Mouse (Mus musculus): ENCODE data around the gene Tmem131.
A peak's percentile ranks its signal among the peaks of the same experiment; 100 is the strongest.

Gene Tmem131

GRCm38 (mm10) chr1:36938801-36939286 is 4.6 kb downstream of the Tmem131 start:
- DNase-seq (ENCODE audit: low read depth, low spot score), result no peak

DNA sequence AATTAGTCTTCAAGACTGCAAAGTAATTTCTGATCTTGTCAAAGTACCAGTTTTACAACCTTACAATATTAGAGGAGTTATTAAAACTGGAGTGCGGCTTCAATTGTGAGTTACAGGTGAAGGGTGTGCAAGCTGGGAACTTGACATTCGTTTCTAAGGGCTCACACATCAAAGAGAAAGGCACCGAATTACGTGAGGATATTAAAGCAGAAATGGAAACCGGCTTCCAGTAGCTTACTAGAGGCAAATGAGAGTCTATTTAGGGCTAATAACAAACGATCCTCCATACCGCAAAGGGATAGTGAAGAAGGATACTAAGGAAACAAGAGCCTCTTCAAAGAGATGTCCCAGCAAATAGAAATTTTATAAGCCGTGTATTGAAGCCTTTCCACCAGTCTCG is 5.1 kb downstream of the Tmem131 start:
- DNase-seq (ENCODE audit: low read depth, low spot score), result peak; percentile 40

DNA sequence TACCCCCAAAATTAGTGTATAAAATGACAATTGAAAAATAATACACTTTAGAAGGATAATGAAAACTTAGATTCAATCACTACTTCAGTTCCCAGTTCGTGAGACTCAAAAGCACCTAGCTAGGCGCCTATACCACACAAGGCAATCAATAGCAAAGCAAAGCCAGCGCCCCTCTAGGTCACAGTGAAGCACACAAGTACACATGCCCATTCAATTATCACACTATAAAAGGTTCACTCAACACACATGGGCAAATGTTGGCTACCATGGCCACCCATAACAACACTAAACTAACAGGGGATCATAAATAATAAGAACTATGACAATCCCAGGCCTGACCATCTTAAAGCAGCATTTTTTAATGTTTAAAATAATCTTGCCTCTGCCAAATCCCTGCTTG is 5.8 kb downstream of the Tmem131 start:
- peak; percentile 71 for DNase-seq (ENCODE audit: low read depth, low spot score)

DNA sequence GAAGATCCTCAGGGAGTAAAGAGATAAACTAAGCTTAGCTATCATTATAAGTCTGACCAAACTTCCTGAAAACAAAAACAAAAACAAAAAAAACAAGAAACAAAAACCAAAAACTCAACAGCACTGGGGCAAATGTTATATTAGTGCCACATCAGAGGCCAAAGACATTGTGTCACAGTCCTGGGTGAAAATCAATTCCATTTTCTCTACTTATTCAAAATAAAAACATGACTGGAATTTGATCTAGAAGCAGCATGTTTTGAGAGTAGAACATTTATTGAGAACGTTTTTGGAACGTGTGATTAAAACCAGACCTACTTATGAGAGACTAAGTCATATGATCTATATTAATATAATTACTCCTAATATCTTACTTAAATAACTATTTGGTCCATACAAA is 6.5 kb downstream of the Tmem131 start:
- DNase-seq (ENCODE audit: low read depth, low spot score), result no peak

- no peak for DNase-seq (ENCODE audit: low read depth, low spot score)
These were observed 6.9 kb downstream of the Tmem131 start for GRCm38 (mm10) chr1:36936567-36936966.

DNA sequence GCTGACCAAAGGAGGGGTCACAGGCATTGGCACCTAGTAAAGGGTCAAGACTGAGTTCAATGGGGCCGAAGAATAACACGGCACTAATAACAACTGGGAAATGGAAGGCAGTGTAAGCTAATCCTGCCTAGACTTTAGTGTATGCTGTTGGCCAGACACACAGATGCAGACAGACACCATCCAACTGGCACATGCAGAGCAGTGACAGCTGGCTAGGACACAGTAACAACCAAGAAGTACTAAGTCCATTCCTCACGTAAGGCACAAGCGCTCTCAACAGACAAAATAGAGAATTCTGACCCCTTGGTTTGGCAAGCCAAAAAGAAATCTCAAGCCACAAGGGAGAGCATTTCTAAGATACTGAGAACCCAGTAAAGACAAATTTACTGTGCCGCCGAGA is 8.7 kb downstream of the Tmem131 start:
- no peak for DNase-seq (ENCODE audit: low read depth, low spot score)

GRCm38 (mm10) chr1:36933965-36934585 is 9.4 kb downstream of the Tmem131 start:
- DNase-seq (ENCODE audit: low read depth, low spot score), result no peak

DNA sequence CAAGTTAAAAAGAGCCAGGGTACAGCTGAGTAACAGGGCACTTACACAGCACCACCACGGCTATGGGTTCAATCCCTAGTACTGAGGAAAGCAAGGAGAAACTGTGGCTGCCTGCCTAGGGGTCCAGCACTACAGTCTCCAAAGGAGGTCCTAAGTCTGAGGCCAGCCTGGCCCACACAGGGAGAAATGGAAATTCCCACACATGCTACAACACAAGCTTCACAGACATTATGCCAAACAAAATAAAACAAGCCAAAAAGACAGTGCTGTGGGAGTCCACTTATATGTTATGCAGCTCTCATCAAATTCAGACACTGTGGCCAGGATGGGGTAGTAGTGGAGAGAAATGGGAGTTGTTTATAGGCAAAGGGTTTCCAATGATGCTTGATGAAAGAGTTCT is 11.2 kb downstream of the Tmem131 start:
- no peak for DNase-seq (ENCODE audit: low read depth, low spot score)

DNA sequence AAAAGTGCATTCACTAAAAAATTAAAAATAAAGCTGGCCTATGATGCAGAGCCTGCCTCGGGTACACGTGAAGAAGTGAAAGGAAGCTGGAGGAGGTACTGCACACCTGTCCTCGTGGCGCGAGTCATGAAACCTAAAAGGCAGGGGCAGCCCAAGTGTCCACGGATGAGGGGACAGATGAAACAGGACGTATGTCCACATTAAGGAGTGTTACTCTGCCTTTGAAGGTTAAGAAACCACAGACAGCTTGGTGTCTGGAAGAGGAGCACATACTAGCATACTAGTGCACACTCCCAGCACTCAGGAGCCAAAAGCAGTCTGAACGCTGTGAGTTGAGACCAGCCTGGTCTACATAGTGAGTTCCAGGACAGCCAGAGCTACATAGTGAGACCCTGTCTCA is 12.6 kb downstream of the Tmem131 start:
- DNase-seq (ENCODE audit: low read depth, low spot score), result no peak

DNA sequence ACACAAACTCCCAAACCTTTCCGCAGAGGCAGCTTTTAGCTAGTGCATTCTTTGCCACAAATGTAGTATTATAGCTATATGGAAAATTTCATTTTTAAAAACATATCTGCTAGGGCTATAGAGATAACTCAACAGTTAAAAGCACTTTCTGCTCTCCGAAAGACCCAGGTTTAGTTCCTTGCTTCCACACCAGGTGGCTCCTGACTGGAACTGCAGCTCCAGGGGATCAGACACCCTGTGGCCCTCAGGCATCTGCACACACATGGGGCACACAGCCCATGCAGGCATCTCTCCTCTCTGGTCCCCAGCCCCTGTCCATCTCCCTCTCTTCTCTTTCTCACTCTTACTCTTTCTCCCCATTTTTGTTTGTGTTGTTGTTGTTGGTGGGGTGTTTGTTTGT is 13.5 kb downstream of the Tmem131 start:
- no peak for DNase-seq (ENCODE audit: low read depth, low spot score)

DNA sequence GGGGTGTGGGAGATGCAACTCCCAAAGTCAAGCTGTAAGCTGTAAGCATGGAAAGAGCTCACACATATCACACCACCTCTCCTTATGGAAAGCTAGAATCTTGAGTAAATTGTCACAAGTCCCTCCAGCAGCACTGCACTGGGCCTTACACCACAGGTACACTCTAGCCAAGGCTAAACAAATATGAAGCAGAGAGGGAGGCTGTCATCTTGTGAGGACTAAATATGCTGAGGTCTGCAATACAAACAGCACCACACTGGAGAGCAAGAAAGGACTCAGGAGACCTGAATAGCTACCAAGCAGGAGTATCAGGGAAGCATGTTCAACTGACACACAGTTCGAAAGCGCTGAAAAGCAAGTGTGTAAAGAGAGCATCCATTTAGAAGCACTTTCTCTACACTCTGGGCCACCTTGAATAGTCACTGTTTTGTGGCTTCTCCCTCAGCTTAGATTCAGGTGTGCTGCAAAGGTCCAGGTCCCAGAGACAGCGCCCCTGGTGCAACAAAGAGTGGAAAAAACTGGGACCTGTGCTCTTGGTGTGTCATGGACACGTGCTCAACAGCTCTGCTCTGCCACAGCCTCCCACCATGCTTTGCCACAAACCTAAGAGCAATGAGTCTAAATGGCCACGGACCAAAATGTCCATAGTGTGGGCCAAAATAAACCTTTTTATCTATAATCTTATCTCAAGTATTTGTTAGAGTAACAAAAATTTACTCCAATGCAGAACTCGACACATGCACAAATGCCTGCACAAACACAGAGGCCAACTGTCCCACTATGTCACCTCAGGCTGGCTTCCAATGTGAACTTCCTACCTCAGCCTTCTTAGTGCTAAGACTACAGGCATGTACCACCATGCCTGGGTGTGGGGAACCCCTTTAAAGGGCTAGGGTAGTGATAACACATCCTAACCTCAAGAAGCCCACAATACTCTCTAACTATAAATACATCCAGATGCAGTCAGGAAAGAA is 14.8 kb downstream of the Tmem131 start:
- no peak for DNase-seq (ENCODE audit: low read depth, low spot score)

DNA sequence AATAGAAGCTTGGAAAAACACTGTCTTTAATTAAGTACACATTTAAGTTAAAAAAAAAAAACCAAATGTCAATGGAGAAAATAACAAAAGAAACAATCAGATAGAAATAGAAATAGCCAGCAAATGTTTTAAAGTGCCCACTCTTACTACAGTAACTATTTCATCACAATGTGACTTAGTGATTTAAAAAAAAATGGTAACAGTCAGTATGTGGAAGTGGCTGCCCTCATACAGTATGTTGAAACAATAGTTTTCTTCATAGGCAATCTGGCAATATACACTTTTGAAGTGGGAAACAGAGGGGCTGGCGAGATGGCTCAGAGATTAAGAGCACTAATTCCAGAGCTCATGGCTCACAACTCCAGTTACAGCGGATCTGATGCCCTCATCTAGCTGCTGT is 15.9 kb downstream of the Tmem131 start:
- no peak for DNase-seq (ENCODE audit: low read depth, low spot score)

GRCm38 (mm10) chr1:36926738-36927137 is 16.7 kb downstream of the Tmem131 start:
- no peak for DNase-seq (ENCODE audit: low read depth, low spot score)

GRCm38 (mm10) chr1:36926246-36926645 is 17.2 kb downstream of the Tmem131 start:
- DNase-seq (ENCODE audit: low read depth, low spot score), result no peak

- DNase-seq (ENCODE audit: low read depth, low spot score), result no peak
These were observed 17.7 kb downstream of the Tmem131 start for GRCm38 (mm10) chr1:36925781-36926180.

DNA sequence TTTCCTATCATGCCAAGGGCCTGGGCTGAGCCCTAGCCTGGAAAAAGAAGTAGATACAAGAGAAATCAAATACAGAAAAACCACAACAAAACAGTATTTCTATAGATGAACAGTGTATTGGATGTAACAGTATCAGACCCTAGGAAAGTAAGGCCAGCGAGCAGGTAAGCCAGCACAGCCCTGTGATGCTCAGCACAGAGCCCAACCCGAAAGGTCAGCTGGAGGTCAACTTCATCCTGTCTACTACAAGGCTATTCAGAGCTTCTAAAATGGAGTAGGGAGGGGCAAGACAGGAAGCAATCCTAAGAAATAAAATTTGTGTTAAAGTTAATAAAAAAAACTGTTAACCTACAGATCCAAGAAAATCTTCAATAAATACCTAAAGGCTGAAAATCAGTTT is 18.6 kb downstream of the Tmem131 start:
- no peak for DNase-seq (ENCODE audit: low read depth, low spot score)

- no peak for DNase-seq (ENCODE audit: low read depth, low spot score)
These were observed 19.6 kb downstream of the Tmem131 start for GRCm38 (mm10) chr1:36923911-36924310.

DNA sequence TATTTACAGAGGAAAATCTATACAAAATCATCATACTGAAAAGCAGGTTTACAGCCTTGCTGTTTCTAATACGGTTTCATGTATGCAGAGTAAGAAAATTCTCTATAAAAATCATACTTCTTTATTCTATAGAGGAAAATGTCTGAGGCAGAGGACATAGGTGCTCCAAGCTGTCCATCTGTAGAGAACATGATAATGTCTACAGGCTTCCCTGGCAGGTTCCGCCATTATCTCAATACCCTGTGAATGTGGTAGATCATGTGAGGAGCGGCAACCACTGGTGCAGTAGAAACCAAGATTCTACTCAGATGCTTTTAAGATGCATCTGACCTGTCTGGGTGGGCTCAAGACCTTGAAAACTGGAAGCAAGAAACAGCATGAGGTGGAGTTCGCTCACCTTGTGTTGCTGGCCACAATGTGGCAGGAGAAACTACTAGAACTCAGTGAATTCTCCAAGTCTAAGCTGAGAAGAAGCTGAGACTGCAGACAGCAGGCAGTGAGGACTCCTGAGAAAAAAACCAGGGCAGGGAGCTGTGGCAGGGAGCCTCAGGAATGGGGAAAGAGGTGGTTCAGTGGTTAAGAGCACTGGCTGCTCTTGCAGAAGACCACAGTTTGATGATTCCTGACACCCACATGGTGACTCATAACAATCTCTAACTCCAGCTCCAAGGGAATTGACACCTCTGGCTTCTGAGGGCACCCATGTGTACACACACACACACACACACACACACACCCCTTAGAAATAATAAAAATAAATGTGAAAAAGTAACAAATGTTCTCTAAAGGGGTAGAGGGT is 20.6 kb downstream of the Tmem131 start:
- DNase-seq (ENCODE audit: low read depth, low spot score), result no peak

DNA sequence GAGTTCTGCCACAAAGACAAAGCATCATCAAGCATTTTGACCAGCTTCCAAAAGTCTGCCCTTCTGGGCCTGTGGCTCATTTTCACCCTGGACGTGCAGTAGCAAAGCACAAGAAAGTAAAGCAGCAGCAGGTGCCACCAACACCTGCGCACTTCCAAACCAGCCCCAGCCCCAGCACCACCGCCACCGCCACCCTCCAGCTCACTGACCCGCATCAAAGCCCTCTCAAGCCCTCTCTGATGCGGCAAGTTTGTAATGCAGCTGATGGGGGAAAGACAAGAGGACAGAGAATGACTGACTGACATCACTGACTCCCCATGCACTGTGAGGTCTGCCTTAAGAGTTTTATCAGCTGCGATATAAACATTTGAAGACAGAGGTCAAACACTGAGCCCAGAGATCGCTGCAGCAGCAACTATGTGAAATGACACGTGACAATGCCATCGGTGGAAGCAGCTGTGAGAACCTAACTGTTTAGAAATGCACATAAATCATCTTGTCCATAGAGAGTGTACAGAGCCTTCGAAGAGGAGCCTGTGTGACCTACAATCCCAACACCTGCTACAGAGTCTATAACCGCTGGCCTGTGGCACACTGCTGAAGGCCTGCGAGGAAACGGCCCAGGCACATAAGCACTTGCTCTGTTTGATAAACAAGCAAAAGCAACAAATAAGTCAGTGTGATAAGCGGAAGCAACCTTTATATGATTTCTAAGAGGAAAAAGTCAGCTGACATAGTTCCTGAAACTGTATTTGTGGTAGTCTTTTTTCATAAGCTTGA is 21.7 kb downstream of the Tmem131 start:
- DNase-seq (ENCODE audit: low read depth, low spot score), result no peak

DNA sequence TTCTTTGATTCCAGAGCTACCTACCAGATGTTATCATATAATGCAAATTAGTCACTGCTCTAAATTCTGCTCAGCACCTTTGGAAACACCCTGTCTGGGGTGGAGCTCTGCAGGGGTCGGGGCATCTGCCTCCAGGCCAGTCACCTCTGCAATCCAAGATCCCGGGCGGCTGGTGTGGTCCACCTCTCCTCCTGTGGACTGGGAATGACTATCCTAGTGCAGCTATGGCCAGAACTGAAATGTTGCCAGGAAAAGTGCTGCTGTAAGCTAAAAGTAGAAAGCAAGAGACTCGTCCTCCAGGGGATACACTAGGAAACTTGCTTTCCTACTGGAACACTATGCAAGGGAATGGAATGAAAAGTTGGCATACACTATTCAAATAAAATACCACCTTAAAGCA is 22.7 kb downstream of the Tmem131 start:
- DNase-seq (ENCODE audit: low read depth, low spot score), result no peak

DNA sequence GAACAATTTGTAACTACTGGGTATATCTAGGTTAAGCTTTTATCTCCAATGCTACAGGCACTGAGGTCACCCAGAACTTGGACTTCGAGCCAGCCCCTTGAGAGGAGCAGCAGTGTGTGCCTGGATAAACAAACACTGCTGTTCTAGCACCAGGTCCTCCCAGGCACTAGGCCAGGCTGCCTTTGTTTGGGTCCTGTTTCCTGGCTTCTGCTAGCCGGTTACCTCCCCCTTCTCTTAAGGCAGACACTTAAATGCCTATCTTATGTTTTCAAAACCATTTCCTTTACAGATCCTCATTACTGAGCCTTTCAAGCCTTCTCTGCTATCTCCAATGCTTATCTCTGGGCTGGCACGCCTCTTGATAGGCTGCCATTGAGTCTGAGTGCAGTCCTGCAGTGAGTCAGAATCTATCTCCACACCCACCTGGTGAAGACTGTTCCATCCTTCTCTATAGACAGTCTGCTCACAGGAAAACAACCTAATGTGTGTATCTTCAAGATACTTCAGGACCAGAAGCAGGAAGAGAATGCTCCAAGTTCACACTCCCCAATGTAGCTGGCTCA is 23.2 kb downstream of the Tmem131 start:
- DNase-seq (ENCODE audit: low read depth, low spot score), result no peak

All from forelimb bud, embryonic 11.5 days (tissue).